Mouse (Mus musculus): ENCODE results near the gene Chd3. TPM values are rescaled to one million over a fixed set of nuclear protein-coding genes. Genes with fewer than 3 reads are reported as not detected.
A peak's percentile ranks its signal among the peaks of the same experiment; 100 is the strongest.

Chd3 gene
- total RNA-seq (2021): 10 to 100 TPM; 39.0 to 59.5 TPM
- long read RNA-seq, experiment 1, partial matches to known transcripts: 6 of 10 reads
- long read RNA-seq, experiment 1, other reads (novel, unspliced or antisense): 2 of 10 reads
- long read RNA-seq, experiment 2, partial matches to known transcripts: 8 of 22 reads
- long read RNA-seq, experiment 2, other reads (novel, unspliced or antisense): 10 of 22 reads

DNA sequence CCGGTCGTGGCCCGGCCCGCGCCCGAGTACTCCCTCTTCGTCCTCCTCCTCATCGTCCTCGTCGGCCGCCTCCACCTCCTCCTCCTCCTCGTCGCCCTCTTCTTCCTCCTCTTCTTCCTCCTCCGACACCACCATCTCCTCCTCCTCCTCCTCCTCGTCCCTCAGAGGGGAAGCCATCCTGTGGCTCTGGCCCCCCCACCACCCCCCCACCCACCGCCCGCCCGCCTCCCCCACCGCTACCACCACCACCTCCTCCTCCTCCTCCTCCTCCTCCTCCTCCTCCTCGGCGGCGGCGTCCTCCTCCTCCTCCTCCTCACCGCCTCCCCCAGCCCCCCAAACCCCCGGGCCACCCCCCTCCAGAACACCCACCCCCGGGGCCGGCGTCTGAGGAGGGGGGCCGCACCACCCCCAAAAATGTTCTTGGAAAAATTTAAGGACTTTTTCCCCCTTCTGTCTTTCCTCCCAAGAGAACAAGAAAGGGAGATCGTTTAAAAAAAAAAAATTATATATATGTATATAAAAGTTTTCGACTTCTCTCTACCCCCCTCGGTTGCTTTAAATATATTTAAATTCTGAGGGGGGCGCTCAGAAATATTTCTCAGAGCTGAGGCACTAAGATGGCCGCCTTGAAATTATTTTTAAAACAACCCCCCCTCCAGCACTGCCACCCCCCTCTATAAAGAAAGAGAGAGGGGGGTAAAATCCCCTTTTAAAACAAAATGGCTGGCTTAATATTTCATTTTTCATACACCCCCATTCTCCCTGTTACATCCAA, at the start of gene Chd3:
Gene Chd3 (minus strand): TSS at position 192 of the 775 bp plus-strand sequence.
- DNase-seq: no peak

DNA sequence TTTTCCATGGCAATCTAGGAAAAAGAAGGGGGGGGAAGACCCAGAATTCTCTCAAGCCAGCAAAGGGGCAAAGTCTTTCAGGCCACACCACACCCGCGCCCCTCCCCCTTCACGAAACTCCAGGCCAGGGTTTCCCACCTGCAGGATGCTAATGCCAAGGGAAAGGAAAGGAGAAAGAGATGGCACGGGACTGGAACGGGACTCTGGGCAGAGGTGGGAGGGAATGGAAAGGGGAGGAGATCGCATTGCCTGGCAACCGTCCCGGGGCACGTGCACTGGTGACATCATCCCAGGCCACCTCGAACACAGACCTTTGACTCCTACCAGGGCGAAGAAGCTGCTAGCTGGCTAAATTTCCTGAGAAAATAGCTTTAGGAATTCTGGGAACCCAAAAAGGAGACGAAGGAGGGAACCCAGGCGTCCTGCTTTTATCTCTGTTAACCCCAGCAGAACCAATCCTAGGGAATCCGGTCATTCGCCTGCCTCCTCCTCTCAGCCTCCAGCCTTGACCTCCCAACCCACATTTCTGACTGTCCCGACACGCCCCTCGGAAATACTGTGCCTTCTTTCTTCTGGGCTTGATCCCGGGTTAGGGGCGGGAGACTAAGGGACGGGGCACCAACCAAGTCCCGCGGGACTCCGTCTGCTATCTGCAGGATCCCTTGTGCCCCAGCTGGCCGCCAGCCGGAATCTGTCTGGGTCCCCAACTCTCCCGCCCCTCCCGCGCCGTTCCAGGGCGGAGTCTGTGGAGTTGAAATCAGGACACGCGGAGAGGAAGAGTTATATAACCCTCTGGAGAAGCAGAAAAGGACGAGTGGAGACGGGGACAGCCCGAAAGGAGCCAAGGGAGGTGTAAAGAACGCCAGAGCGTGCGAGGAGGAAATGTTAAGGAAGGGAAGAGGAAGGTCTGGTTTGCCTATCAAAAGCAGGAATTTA, 48.5 kb upstream of the Chd3 start:
- DNase-seq: peak; percentile 98

DNA sequence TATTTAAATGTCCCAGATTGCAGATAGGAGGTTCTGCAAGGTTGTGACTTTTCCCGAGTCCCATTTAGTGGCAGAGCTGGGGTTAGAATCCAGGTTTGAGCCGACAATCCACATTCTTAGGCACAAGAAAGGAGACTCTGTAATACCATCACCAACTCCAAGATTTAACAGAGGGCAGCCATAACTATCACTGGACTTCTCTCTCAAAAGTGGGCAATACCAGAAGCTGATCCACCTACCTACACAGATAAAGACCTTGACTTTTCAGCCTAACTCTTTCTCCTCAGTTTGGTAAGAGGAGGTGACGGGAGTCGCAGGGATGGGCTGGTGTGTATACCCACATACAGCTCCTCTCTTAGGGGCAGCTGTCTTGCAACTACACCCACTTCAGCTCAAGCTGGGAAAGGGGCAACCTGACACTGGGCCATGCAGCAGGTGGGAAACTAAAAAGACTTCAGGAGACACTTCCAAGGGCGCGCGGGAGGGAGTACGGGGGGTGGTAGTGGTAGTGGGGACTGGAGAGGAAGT, 47.8 kb upstream of the Chd3 start:
- DNase-seq: no peak

DNA sequence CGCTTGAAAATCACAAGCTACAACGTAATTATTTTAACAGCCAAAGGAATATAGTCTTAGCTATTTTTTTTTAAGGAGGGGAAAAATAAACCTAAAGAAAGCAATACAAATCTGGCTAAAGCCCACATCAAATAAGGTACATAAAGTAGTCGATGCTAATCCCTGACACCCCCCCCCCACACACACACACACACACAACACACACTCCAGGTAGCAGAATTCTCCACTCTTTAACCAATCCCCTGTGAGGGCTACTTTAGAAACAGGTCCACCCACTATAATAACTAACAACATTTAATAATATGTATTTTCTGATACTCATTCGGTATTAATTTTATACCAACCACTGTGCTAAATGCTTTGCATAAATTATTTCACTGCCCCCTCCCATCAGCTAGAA, 47.3 kb upstream of the Chd3 start:
- DNase-seq: no peak

DNA sequence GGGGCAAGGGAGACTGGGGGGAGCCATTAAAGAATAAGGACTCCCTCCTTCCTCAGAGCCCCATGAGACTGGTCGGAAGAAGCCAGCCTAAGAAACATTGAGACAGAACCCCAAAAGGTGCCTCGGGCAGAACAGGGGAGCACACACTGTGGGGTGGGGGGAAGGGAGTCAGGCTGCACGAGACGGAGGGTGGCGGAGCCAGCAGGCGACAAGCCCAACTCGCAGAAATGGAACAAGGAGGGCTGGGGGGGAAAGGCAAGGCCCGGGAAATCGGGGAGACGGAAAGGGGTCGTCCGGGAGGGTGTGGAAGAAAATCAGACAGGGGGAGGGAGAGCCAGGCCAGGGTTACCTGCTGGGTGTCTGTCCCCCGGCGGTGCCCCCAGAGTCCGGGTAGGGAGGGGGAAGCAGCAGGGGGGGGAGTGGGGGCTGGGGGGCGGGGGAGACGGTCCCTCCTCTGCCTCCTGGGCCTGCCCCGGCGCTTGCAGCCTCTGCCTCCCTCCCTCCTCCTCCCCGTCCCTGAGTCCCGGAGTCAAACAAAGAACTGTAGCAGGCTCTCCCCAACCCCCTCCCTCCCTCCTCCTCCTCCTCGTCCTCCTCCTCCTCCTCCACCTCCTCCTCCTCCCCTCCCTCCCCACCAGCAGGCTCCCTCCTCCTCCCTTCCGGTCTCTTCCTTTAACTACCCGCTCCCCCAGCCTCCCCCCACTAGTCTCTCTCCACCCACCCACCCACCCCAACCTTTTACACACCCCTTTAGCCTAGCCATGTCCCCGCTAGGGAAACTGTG, 46.7 kb upstream of the Chd3 start:
- DNase-seq: peak; percentile 57

DNA sequence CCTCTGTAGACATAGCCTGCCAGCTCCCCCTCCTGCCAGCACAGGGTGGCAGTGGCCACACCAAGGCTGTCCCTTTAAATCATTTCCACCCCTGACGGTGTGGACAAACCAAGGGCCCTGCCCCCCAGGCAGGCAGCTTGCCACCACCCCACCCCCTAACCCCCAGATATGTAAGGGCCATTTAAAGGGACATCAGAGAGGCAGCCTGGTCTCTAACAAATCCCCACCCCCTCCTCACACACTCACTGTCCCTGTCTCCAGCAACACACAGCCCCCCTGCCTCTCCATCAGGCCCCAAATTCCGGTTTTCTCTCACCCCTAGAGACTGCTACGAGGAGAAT, 46.1 kb upstream of the Chd3 start:
- peak; percentile 77 for DNase-seq

DNA sequence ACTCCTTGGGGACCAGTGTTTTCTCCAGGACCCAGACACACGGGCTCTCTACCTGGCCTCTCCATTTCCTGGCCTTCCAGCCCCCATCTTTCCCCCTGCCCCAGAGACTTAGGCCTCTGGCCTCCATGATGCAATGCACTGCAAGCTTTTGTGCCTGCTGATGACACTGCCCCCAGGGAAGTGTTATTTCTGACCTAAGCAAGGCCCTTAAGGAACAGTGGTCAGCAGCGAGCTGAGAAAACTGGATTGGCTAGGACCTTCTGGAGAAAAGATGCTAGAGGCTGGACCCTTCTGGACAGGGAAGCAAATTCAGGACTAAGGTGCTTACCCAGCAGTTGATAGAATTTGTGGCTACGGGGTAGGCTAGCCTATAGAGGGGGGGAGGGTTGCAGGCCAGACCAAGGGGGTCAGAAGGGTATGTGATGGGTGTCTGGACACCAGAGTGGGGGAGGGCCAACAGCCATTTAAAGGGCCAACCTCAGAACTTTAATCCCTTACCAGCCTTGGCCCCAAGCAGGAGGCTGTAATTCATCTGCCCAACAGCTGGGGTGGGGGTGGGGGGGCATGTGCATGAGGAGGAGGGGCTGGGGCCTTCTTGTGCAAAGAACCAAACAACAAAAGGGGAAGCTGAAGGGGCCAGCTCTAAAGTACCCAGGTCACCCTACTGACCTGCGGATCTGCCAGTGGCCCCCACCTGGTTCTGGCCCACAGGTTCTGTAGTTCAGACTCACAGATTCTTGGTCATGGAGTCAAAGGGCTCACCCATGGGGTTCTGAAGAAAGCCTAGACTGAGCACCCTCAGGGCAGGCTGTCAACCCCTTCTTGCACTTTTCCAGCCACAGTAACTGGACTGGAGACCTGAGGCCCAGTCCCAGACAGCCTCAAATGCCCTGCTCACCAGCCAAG, 45.5 kb upstream of the Chd3 start:
- DNase-seq: no peak

DNA sequence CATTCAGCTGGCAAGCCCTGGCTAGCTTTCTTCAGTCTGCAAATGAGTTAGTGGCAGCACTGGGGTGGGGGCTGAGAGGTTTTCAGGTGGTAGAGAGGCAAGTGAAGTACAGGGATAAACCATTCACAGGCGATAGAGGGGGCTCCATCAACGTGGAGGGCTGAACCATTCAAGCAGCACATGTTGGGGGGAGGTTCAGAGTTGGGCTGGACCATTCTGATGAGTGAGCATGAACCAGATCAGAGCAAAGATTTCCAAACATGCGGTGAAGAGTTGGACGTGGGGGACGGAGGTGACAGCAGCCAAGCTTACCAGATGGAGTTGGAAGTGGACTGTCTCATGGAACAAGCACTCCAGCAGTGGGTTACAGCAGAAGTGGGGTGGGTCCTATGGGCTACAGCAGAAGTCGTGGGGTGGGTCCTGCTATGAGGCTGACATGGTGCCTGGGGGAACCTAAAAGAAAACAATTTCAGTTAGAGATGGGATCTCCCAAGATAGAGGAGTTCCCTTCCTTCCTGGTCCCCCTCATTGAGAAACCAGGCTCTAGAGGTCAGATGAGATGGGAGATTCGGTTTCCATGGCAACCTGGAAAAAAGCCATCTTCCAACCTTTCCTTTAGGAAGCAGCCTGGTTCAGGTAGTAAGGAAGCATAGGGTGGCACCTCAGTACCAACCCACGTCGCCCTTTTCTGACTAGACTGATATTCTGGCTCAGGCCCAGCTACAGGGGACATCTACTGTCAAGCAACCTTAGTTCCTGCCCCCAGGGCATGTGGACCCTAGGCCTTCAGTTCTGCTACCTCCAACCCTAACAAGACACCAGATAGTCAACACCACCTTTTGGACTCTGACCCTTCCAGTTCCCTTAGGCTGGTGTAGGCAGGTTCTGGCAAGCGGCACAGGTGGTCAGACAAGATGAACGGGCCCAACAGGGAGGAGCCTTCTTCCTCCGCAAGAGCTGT, 44.3 kb upstream of the Chd3 start, which contains the start of gene Kdm6b:
Gene Kdm6b (minus strand): TSS at position 455 of the 961 bp plus-strand sequence.
- peak; percentile 16 for DNase-seq

DNA sequence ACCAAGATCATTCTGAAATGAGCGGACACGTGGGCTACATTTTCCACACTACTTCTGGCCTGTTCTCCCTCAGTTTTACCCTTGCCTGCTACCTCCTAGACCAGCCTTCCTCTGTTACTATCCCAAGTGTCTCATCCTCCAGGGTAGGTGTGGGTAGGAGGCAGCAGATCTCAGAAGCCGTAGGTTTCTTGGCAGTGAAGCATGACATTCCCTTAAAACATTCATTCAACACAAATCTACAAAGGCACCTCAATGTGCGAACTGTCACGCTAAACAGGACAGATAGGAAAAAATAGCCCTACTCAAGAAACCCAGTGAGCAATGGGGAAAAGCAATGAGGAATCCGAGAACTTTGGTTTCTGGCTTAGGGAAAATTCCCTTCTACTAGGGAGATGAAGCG, 43.3 kb upstream of the Chd3 start:
- no peak for DNase-seq

DNA sequence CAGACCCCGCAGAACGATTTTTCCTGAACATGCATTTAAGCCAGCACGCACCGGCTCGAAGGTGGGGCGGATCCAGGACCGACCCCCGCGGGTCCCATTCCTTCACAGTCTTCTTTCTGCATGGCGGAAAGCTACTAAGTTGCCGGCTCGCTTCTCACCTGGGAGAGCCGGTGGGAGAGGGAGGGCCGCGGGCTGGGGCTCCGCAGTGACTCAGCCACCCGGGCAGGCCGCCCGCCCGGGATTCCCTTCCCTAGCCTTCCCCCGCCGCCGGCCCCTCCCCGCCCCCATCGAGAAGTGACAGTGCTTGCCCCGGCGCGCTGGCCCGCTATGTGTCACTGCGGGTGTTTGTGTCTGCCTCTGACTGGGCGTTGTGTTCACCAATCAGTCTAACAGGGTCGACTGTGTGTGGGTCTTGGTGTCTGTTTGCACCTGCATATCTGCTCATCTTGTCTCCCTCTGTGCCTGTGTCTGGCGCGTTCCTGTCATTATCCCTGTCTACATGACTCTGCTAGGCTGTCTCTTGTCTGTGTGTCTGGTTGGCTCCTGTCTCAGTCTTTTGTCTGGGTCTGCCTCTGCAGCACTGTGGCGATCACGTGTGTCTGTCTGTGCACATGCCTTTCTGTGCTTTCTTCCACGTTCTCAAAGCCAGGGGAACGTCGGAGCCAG, 42.5 kb upstream of the Chd3 start:
- DNase-seq: peak; percentile 88

DNA sequence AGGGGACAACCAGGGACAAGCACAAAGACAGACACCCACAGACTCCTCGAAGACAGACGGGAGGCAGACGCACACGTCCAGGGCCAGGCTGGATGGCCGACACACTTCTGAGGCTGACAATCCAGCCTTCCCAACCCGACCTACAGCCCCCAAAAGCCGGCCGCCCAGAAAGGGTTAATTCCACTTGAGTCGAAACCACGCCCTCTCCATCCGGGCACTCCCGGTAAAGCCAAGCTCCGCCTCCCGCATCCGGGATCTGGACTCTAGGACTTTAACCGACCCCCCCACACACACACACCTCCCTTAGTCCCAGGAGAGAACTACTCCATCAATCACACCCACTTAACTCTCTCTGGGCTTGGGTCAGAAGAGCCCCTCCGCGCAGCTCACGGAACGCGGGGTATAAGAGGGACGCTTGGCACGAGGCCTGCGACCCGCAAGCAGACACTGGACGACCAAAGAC, 41.9 kb upstream of the Chd3 start:
- DNase-seq: peak; percentile 96

DNA sequence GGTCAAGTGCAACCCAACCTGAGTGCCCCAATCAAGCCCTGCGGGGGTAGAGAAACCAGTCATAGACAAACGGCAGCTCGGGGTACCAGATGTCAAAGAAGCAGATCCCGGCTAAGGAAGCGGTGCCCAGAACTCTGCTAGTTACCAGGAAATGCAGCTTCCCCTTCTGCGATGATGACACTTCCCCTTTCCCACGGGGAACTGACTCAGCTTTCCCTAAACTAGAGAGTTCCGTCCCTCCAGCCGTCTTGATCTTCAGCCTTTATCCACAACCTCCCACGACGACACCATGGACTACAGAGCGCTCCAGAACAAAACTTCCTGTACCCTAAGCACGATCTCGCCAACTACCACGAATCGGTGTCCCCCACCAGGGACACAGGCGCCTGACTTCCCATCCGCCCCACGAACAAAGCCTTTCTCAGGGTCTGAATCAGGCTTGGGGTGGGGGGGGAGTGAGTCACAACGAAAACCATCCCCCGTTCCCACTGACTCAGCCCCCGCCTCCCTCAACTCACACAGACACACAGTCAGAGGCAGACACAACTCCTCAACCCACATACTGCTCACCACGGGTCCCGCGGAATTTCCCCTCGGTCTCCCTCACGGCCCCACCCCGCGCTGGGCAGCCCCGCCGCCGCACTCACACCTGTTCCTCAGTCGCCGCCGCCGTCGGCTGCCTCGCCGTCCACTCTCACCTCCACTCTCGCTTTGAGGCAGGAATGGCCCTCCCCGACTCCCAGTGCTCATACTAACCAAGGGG, 41.3 kb upstream of the Chd3 start:
- DNase-seq: peak; percentile 65

DNA sequence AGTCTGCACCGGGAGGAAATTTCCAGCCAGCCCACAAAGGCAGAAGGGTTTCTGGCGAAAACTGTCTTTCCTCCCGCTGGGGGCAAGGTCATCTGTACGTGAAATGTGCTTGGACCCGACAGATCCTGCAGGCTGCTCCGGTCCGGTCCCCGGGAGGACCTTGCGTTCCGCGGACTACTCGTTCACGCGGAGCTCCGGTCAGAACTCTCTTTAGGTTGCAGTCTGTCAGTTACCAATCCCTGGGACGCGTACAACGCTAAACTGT, 40.8 kb upstream of the Chd3 start:
- DNase-seq: no peak

DNA sequence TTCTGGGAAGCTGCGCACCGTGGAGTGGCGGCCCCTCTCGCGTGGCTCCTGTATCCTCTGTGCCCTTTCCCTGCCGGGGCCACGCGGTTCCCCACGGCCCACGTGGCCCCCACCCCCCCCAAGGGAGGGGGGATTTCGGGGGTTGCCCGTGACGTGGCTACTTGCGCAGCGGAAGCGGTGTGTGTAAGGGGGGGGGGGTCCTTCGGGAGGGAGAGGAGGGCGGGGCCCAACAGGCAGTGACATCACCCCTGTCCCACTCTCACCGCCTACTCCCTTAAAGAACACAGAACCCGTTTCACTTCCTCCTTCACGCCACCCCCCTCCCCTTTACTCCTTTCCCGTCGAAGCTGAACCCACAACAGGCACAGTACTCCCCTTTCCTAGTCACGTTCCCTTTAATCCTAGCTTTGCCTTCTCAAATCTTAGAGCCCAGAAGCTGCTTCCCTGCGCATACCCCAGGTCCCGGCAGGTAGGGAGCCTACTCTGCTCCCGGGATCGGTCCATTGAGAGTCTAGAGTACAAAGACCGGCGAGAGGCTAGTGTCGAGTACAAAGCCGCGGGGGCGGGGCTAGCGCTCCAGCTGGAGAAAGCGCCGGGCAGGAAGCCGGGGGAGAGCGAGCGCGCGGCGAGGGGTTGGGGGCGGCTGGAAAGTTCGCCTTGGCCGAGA, 40.3 kb upstream of the Chd3 start:
- DNase-seq: peak; percentile 85

DNA sequence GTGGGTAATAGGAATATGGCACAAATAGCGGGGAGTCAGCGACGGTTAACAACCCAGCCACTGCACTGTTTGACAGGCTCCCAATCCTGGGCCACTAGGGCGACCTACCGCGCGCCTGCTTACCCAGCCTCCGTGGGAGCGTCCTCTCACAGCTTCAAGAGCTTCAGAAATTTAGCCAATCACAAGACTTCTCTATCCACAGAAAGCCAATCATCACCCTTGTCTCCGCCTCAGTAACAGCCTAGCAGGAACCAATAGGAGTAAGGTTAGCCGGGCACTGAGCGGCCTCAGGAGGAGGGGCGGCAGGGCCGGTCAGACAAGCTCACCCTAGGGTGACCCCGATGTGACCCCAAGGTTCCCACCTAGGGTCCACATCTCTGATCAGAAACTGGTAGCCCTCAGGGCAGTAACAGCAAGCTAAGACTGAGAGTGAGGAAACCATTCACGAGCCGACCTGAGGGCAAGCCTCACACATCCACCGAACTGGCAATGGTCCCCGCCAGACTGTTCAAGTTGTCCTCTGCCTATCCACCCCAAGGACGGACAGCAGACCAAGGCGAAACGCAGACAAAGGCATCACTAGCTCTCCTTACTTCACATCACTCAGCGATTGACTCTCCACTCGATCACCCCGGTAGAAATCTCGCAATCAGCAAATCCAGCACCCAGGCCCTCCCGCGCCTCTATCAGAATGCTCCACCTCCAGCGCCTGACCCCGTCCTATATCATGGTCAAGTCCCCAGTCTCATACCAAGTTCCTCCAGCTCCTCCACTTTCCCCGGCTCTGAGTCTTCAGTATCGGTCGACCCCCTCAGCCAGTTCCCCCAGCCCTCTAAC, 39.6 kb upstream of the Chd3 start:
- peak; percentile 65 for DNase-seq

DNA sequence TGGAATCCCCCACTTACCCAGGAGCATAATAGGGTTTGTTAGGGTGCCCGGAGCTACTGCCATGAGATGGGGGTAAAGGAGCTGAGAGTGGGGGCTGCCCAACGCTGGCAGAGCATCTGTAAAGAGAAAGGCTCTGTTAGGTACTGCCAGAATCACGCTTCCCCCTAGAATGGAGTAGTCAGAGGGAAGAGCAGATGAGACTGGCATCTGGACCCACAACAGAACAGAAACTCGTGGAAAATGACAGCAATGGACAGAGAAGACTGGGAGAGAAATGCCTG, 38.5 kb upstream of the Chd3 start:
- DNase-seq: no peak

Data from gastrocnemius, postnatal 10 days (tissue).